ENCODE assay signal across 8 mouse cellular contexts in the genomic region with DNA sequence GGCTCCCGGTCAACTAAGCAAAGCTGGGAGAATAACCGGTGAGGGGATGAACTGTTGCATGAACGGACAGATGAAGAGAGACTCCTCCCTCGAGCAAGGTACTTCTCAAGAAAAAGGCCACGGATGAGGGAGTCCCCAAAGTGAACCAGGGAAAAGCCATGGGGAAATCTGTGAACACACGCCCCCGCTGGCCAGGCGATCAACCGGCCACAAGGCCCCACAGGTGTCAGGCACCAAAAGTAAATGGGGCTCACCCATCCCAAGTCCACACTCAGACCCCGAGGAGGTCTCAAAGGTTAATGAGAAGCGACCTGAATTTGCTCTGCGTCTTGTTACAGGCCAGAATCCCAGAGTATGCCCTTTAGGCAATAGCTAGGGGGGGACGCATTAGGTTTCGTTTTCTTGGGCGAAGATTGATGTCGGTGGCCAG. TPM values are rescaled to one million over a fixed set of nuclear protein-coding genes. Genes with fewer than 3 reads are reported as not detected.
DNase-seq lines count a peak whose midpoint lies in the region; ATAC-seq and TF ChIP-seq lines count a peak whose summit lies in the region.

No protein-coding gene starts in this region.

- under 1% methylated on average over 16 of the region's 16 CpGs for whole genome bisulfite sequencing in embryonic facial prominence, embryonic 12.5 days
- WGBS in heart, embryonic 15.5 days: under 1% methylated on average over 16 of the region's 16 CpGs
- WGBS in kidney, postnatal 0 days: under 1% methylated on average over 16 of the region's 16 CpGs

- peak overlapping the region; percentile 93; the same call in 1 of the 2 replicates for H3K27ac ChIP-seq in embryonic facial prominence, embryonic 12.5 days
- H3K27ac ChIP-seq in heart, embryonic 15.5 days: peak overlapping the region; percentile 93
- H3K27ac ChIP-seq in kidney, postnatal 0 days: peak overlapping the region; percentile 92

- H3K36me3 ChIP-seq in embryonic facial prominence, embryonic 12.5 days: peaks cover 5% of the 10 kb centered on the region; the same call in 1 of the 2 replicates
- no peaks in the 10 kb centered on the region for H3K36me3 ChIP-seq in heart, embryonic 15.5 days
- H3K36me3 ChIP-seq in kidney, postnatal 0 days (ENCODE audit: insufficient read depth, low read length): no peaks in the 10 kb centered on the region
- no peaks in the 10 kb centered on the region for H3K36me3 ChIP-seq in splenic B cell, adult 2 months (ENCODE audit: control insufficient read depth, insufficient read depth, low read length, poor library complexity, severe bottlenecking)

- DNase-seq in urinary bladder, postnatal 36 days (ENCODE audit: low spot score in 2 of 2): peak; percentile 25 to 32
- DNase-seq in urinary bladder, postnatal 10 days (ENCODE audit: low spot score): no peak
- peak; percentile 62 for DNase-seq in kidney, postnatal 0 days (ENCODE audit: low spot score)
- DNase-seq in lung, postnatal 25 days (ENCODE audit: low spot score): peak; percentile 35
- DNase-seq in splenic B cell, adult 2 months (ENCODE audit: low read depth, low spot score): peak; percentile 32
- no peak for DNase-seq in layer of hippocampus, postnatal 14 days (ENCODE audit: low spot score in 2 of 2)

- no peaks in the 10 kb centered on the region for H3K27me3 ChIP-seq in embryonic facial prominence, embryonic 12.5 days
- no peaks in the 10 kb centered on the region for H3K27me3 ChIP-seq in heart, embryonic 15.5 days
- H3K27me3 ChIP-seq in kidney, postnatal 0 days (ENCODE audit: insufficient read depth, low read length): no peaks in the 10 kb centered on the region
- H3K27me3 ChIP-seq in splenic B cell, adult 2 months (ENCODE audit: control insufficient read depth, insufficient read depth, low read length, poor library complexity, severe bottlenecking): no peaks in the 10 kb centered on the region

- peak overlapping the region; percentile 80 for H3K9ac ChIP-seq in embryonic facial prominence, embryonic 12.5 days
- peak overlapping the region; percentile 93 for H3K9ac ChIP-seq in heart, embryonic 15.5 days
- H3K9ac ChIP-seq in kidney, postnatal 0 days (ENCODE audit: low read depth, low read length): peak overlapping the region; percentile 85

- peak; percentile 25; the same call in 1 of the 2 replicates for TF ChIP-seq CTCF in kidney, postnatal 0 days (IDR thresholded peaks at IDR 0.05; ENCODE audit: low read depth)

- H3K9me3 ChIP-seq in embryonic facial prominence, embryonic 12.5 days: no peaks in the 10 kb centered on the region
- H3K9me3 ChIP-seq in heart, embryonic 15.5 days (replicated peaks): no peaks in the 10 kb centered on the region
- H3K9me3 ChIP-seq in kidney, postnatal 0 days (replicated peaks; ENCODE audit: low read length): no peaks in the 10 kb centered on the region

- ATAC-seq in embryonic facial prominence, embryonic 12.5 days (ENCODE audit: insufficient number of reproducible peaks, insufficient read depth, low FRiP score, low TSS enrichment): no peak
- no peak for ATAC-seq in heart, embryonic 15.5 days (replicated peaks; ENCODE audit: insufficient number of reproducible peaks, insufficient read depth, low FRiP score, low read depth)
- 0 out of 2 replicates have a peak, but pooled peaks have one; percentile 6 for ATAC-seq in kidney, postnatal 0 days (replicated peaks; ENCODE audit: low FRiP score, low read depth)

- H3K4me3 ChIP-seq in embryonic facial prominence, embryonic 12.5 days: peak overlapping the region; percentile 77
- peak overlapping the region; percentile 91 for H3K4me3 ChIP-seq in heart, embryonic 15.5 days
- H3K4me3 ChIP-seq in kidney, postnatal 0 days (replicated peaks; ENCODE audit: low read depth, low read length): peak overlapping the region; percentile 97

- peak overlapping the region; percentile 82 for H3K4me2 ChIP-seq in embryonic facial prominence, embryonic 12.5 days (replicated peaks)
- peak overlapping the region; percentile 68 for H3K4me2 ChIP-seq in heart, embryonic 15.5 days
- H3K4me2 ChIP-seq in kidney, postnatal 0 days (ENCODE audit: low read length): peak overlapping the region; percentile 87

- H3K4me1 ChIP-seq in embryonic facial prominence, embryonic 12.5 days: peaks cover 24% of the 10 kb centered on the region
- peaks cover 19% of the 10 kb centered on the region for H3K4me1 ChIP-seq in heart, embryonic 15.5 days (replicated peaks)
- H3K4me1 ChIP-seq in kidney, postnatal 0 days (replicated peaks; ENCODE audit: insufficient read depth, low read length): peaks cover 10% of the 10 kb centered on the region; the same call in 1 of the 2 replicates

RNA-seq across cellular contexts. Expression of a gene that starts 0.8 kb away (rescaled TPM):
- 77.0 and 79.1 TPM in 2 replicates for polyA plus RNA-seq in embryonic facial prominence, embryonic 12.5 days (2016; fragmentation: Nextera tagmentation; extraction: Ambion mirVana)
- 78.3 and 80.8 TPM in 2 replicates for polyA plus RNA-seq in heart, embryonic 15.5 days (2015; fragmentation: Nextera tagmentation; extraction: Ambion mirVana)
- 81.6 and 82.7 TPM in 2 replicates for polyA plus RNA-seq in kidney, postnatal 0 days (2015; fragmentation: Nextera tagmentation; extraction: Ambion mirVana)
- total RNA-seq in layer of hippocampus, postnatal 14 days (2021): 100 to 1,000 TPM; 192 to 203 TPM

RNA-seq across cellular contexts. Expression of a gene that starts 17.6 kb away (rescaled TPM):
- 3.0 and 4.4 TPM in 2 replicates for polyA plus RNA-seq in embryonic facial prominence, embryonic 12.5 days (2016; fragmentation: Nextera tagmentation; extraction: Ambion mirVana)
- 1.3 and 2.0 TPM in 2 replicates for polyA plus RNA-seq in heart, embryonic 15.5 days (2015; fragmentation: Nextera tagmentation; extraction: Ambion mirVana)
- polyA plus RNA-seq in kidney, postnatal 0 days (2015; fragmentation: Nextera tagmentation; extraction: Ambion mirVana): 1.3 and 2.0 TPM in 2 replicates
- 1 to 10 TPM; 3.2 to 4.3 TPM for total RNA-seq in layer of hippocampus, postnatal 14 days (2021)

RNA-seq across cellular contexts. Expression of a gene that starts 28.8 kb away (rescaled TPM):
- polyA plus RNA-seq in embryonic facial prominence, embryonic 12.5 days (2016; fragmentation: Nextera tagmentation; extraction: Ambion mirVana): 213 and 231 TPM in 2 replicates
- 98.0 and 113 TPM in 2 replicates for polyA plus RNA-seq in heart, embryonic 15.5 days (2015; fragmentation: Nextera tagmentation; extraction: Ambion mirVana)
- polyA plus RNA-seq in kidney, postnatal 0 days (2015; fragmentation: Nextera tagmentation; extraction: Ambion mirVana): 168 and 193 TPM in 2 replicates
- 10 to 100 TPM; 17.7 to 18.2 TPM for total RNA-seq in layer of hippocampus, postnatal 14 days (2021)

Comparison
In these comparisons a context has a peak if more than half of its experiments do, and no peak if none do; other contexts are left out.
1. DNase-seq: peak in urinary bladder, postnatal 36 days (2 of 2), kidney, postnatal 0 days (single experiment), lung, postnatal 25 days (single experiment) and splenic B cell, adult 2 months (single experiment); none in urinary bladder, postnatal 10 days (single experiment) and layer of hippocampus, postnatal 14 days (0 of 2).
2. Peak in every context shown above with its lines, with median percentiles within 50 percentile points of each other: H3K27ac ChIP-seq, H3K4me2 ChIP-seq, H3K4me3 ChIP-seq and H3K9ac ChIP-seq.